Mouse (Mus musculus): ENCODE data around the gene Apol7c. TPM values are rescaled to one million over a fixed set of nuclear protein-coding genes. Genes with fewer than 3 reads are reported as not detected.

Apol7c gene
- total RNA-seq (2023): not detected

GRCm38 (mm10) chr15:77533216-77533615 is at the start of gene Apol7c:
TSS of gene Apol7c (minus strand) at chr15:77533316.

GRCm38 (mm10) chr15:77561792-77562191 is 28.7 kb upstream of the Apol7c start, which contains the start of gene 1700025B11Rik:
TSS of gene 1700025B11Rik (minus strand) at chr15:77561892.

DNA sequence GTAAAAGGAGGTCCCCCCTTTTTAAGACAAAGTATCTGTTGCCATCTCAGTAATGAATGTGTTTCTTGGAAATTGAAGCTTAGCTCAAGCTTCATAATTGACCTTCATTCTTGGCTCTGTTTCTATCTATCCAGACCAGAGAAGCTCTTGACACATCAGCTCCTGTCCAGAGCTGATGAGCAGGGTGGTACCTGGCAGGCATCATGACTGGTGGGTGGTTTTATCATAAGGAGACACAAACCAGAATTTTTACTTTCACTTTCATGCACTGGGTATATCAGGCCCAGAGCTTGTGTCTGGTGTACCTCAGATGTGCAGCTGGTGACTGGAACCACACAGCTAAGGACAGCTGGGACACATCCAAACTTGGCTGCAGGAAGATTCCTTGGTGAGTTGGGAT is 25.1 kb downstream of the Apol7c start, which contains the start of gene Apol11a:
Apol11a (plus strand) TSS at position 306 of the 400 bp plus-strand sequence.

GRCm38 (mm10) chr15:77476693-77477092 is 56.4 kb downstream of the Apol7c start, which contains the start of gene Apol10a:
TSS of gene Apol10a (plus strand) at chr15:77477047.

Other genes starting within 250 kb of the Apol7c start
- gene Rbfox2, start 226.3 kb downstream of the Apol7c start, total RNA-seq (2023): 1 to 10 TPM in 1 of 2 experiments, under 1 TPM in 1; 0.64 to 1.1 TPM
- gene Apol7a, start 134.2 kb downstream of the Apol7c start, total RNA-seq (2023): not detected
- not detected for gene Apol9a, start 122.2 kb downstream of the Apol7c start, total RNA-seq (2023)
- gene Apol7b, start 85.8 kb downstream of the Apol7c start, total RNA-seq (2023): not detected
- gene Apol10a, start 56.3 kb downstream of the Apol7c start, total RNA-seq (2023): not detected
- gene Apol11a, start 25.0 kb downstream of the Apol7c start, total RNA-seq (2023): not detected
- not detected for gene 1700025B11Rik, start 28.6 kb upstream of the Apol7c start, total RNA-seq (2023)
- not detected for gene Apol10b, start 62.8 kb upstream of the Apol7c start, total RNA-seq (2023)
- gene Gm36245, start 65.9 kb upstream of the Apol7c start, total RNA-seq (2023): not detected
- under 1 TPM; 0.64 to 0.71 TPM for gene Apol11b, start 110.0 kb upstream of the Apol7c start, total RNA-seq (2023)
- not detected for gene Apol7e, start 165.5 kb upstream of the Apol7c start, total RNA-seq (2023)
- gene Apol9b, start 195.7 kb upstream of the Apol7c start, total RNA-seq (2023): not detected
- 1 to 10 TPM; 5.1 to 8.3 TPM for gene Apol8, start 223.7 kb upstream of the Apol7c start, total RNA-seq (2023)